ENCODE assay signal across 17 mouse cellular contexts in the genomic region with DNA sequence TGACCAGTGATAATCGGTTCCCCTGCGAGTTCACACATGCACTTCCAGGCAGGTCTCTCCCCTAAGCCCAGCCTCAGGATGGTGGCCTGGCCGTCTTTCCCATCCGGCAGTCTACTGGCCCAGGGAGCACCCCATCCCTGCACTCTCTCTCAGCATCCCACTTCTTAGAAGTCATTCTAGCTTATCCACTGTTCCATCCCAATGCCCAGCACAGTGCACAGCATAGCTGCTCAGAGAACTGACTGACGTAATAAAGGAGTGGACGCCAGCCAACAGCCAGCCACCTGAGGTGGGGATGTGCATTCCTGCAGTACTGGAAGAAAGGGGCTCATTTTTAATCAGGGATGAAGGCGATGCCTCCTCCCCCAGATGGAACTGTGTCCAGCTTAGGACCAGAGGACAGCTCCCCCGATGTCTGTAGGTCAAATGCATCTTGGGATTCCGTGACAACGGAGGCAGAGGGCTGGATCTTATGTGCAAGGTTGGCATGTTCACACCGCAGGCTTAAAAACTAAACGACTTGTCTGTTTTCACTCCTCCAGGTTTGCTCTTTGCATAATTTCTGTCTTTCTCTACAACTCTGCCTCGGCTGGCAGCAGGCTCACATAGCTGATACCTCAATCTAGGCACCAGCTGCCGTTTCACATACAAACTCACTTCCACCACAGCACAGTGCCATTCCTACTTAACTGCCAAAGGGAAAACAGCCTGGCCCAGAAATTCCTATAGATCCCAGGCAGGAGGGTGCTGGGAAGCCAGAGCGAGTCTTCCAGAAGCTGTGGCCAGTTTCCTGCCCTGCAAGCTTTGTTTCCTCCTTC.
A peak's percentile ranks its signal among the peaks of the same experiment; 100 is the strongest.
DNase-seq lines count a peak whose midpoint lies in the region; ATAC-seq lines count a peak whose summit lies in the region.
"Had no signal": no experiment of that assay in that cellular context is flagged by ENCODE, and none has a peak within 500 bp of the region (broad histone marks: within the 10 kb centered on the region; RNA-seq: fewer than 3 reads in every experiment).

No protein-coding gene starts in this region.

- peaks cover 10% of the 10 kb centered on the region for H3K4me1 ChIP-seq in hindbrain, embryonic 16.5 days (ENCODE audit: control insufficient read depth, insufficient read depth, low read depth, low read length)
- H3K4me1 ChIP-seq in neural tube, embryonic 15.5 days: peaks cover 19% of the 10 kb centered on the region

- H3K36me3 ChIP-seq in hindbrain, embryonic 16.5 days (ENCODE audit: control insufficient read depth, insufficient read depth, low read length): no peaks in the 10 kb centered on the region
- no peaks in the 10 kb centered on the region for H3K36me3 ChIP-seq in neural tube, embryonic 15.5 days

- H3K9me3 ChIP-seq in hindbrain, embryonic 16.5 days (ENCODE audit: control insufficient read depth, low read length): no peaks in the 10 kb centered on the region
- no peaks in the 10 kb centered on the region for H3K9me3 ChIP-seq in neural tube, embryonic 15.5 days (replicated peaks)

- H3K27me3 ChIP-seq in hindbrain, embryonic 16.5 days (replicated peaks; ENCODE audit: control insufficient read depth, insufficient read depth, low read length): no peaks in the 10 kb centered on the region
- no peaks in the 10 kb centered on the region for H3K27me3 ChIP-seq in neural tube, embryonic 15.5 days (replicated peaks)

- peak; percentile 53; the same call in 1 of the 2 replicates for ATAC-seq in hindbrain, embryonic 16.5 days
- ATAC-seq in neural tube, embryonic 15.5 days (ENCODE audit: low FRiP score): no peak
- ATAC-seq: CD4-positive, CD25-positive, alpha-beta regulatory T cell, adult 4 months; Patski had no signal

- DNase-seq in frontal cortex, adult 2 months (ENCODE audit: extremely low spot score in 1 of 2, low spot score in 1 of 2): peak; percentile 21 to 67
- DNase-seq in frontal cortex, postnatal 10 days (ENCODE audit: low spot score in 2 of 2): no peak
- DNase-seq in left cerebral cortex, adult 18-20 months (ENCODE audit: low spot score in 2 of 2): peak; percentile 27 to 33
- DNase-seq in left cerebral cortex, postnatal 10 days (ENCODE audit: extremely low spot score in 1 of 2, low spot score in 2 of 2): no peak
- DNase-seq in spleen, adult 18-20 months: no peak
- DNase-seq in testis, postnatal 10 days (ENCODE audit: low spot score): no peak
- DNase-seq: adrenal gland, postnatal 10 days; embryo, embryonic 11 days; gastrocnemius, postnatal 36 days; heart, postnatal 14 days had no signal

- H3K4me3 ChIP-seq in hindbrain, embryonic 16.5 days (ENCODE audit: low read length): no peak overlapping the region
- no peak overlapping the region for H3K4me3 ChIP-seq in neural tube, embryonic 15.5 days (replicated peaks)

- H3K9ac ChIP-seq in hindbrain, embryonic 16.5 days (ENCODE audit: low read depth, low read length): no peak overlapping the region
- H3K9ac ChIP-seq in neural tube, embryonic 15.5 days (replicated peaks): no peak overlapping the region

- intact Hi-C loops in left cerebral cortex, postnatal 10 days (cut with DNase I): no loop called here

- no peak overlapping the region for H3K4me2 ChIP-seq in hindbrain, embryonic 16.5 days (ENCODE audit: low read length)
- no peak overlapping the region for H3K4me2 ChIP-seq in neural tube, embryonic 15.5 days
- H3K4me2 ChIP-seq: liver, embryonic 11.5 days had no signal

- H3K27ac ChIP-seq in hindbrain, embryonic 16.5 days (ENCODE audit: low read depth, low read length): peak overlapping the region; percentile 11; the same call in 1 of the 2 replicates
- peak overlapping the region; percentile 10 for H3K27ac ChIP-seq in neural tube, embryonic 15.5 days (replicated peaks)
- H3K27ac ChIP-seq: macrophage; stomach, postnatal 0 days had no signal

- WGBS in hindbrain, embryonic 16.5 days: 69% methylated on average over 15 of the region's 15 CpGs
- 74% methylated on average over 15 of the region's 15 CpGs for WGBS in neural tube, embryonic 15.5 days

Comparison
In these comparisons a context has a peak if more than half of its experiments do, and no peak if none do; other contexts are left out.
1. DNase-seq: peak in frontal cortex, adult 2 months (2 of 2) and left cerebral cortex, adult 18-20 months (2 of 2); none in frontal cortex, postnatal 10 days (0 of 2), left cerebral cortex, postnatal 10 days (0 of 2), spleen, adult 18-20 months (0 of 2) and testis, postnatal 10 days (single experiment).